Mouse (Mus musculus) bone marrow, adult 2 months (tissue): ENCODE results near the gene Tmem245.
A peak's percentile ranks its signal among the peaks of the same experiment; 100 is the strongest.

Source experiments
- CTCF ChIP-seq: fragments of 200-500 bp; IDR thresholded peaks from 2 replicates; pipeline ENCODE4 v1.5.1; 2011; ENCODE audit warnings: low read length, control low read depth; ENCODE audit not compliant: control insufficient read depth, insufficient read depth
- POLR2A ChIP-seq: fragments of 200-500 bp; IDR thresholded peaks from 2 replicates; pipeline ENCODE4 v1.6.1; 2011; ENCODE audit warnings: low read depth, mild to moderate bottlenecking, control low read depth, low read length, borderline replicate concordance; ENCODE audit not compliant: control insufficient read depth

DNA sequence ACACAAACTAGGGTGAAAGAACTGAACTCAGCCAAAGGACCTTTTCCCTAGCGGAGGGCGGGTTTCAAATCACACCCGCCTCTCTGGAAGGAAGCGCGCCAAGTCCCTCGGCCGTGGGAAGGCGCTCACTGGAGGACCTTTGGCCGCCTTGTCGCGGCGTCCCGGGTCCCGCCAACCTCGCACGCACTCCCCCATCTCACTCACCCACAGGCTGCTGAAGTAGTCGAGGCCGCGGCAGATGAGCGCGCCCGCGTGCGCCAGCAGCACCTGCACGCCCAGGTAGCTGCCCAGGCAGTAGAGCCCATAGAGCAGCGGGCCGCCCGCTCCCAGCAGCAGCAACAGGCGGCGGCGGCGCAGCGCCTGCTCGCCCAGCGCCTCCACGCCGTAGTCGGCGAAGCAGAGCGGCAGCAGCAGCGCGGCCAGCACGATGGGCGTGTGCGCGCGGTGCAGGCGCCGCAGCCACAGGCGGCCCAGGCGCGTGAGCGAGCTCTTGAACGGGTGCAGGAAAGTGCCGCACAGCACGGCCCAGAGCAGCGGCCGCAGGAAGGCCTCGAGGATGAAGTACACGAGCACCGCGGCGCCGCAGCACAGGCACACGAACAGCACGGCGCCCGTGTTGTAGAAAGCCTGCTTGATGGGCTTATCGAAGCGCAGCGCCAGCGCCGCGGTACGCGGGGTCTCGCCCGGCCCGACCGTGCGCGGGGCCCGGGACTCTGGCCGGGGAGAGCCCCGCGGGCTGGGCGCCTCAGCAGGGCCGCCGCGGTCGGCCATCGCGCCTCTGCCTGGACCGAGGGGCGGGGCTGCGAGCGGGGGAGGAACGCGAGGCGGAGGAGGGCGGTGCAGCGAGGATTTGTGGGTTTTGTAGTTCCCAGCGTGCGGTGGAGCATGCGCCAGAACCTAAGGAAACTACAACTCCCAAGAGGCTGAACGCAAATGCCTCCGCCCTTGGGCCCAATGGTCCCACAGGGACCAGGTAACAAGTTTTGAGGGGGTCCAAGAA lies at the start of gene Tmem245:
- TF ChIP-seq CTCF (no peak), POLR2A (peak; percentile 52; the same call in 1 of the 2 replicates)
